Mouse (Mus musculus): ENCODE measurements around the gene Zcchc4.

Gene Zcchc4

GRCm38 (mm10) chr5:52871986-52872385 lies 96.8 kb downstream of the Zcchc4 start:
- DNase-seq (ENCODE audit: low spot score in 2 of 2), result no peak

All from left cerebral cortex, adult 9 months (tissue).